Mouse (Mus musculus) lung, embryonic 14.5 days (tissue): Measurements from ENCODE around the gene Ipo9. TPM values are rescaled to one million over a fixed set of nuclear protein-coding genes. Genes with fewer than 3 reads are reported as not detected.

Source experiments
- ATAC-seq: fragments of 200-750 bp; cut with Nextera tagmentation; 2 replicates; pipeline ENCODE4 v1.8.0; 2017; ENCODE audit warnings: mild to moderate bottlenecking, moderate TSS enrichment, moderate library complexity; ENCODE audit not compliant: insufficient read depth
- DNase-seq: peaks from one replicate; pipeline ENCODE4 v3.0.0-alpha.2; 2015
- H3K27ac ChIP-seq: fragments of 300-500 bp; sonication (generic); 2 replicates; pipeline ENCODE4 v1.5.1; 2014; ENCODE audit warnings: low read depth, mild to moderate bottlenecking, moderate library complexity
- H3K27me3 ChIP-seq: fragments of 300-500 bp; sonication (generic); 2 replicates; pipeline ENCODE4 v1.6.1; 2014; ENCODE audit warnings: low read length, control low read depth; ENCODE audit not compliant: insufficient read depth
- H3K36me3 ChIP-seq: fragments of 300-500 bp; sonication (generic); 2 replicates; pipeline ENCODE4 v1.6.1; 2014; ENCODE audit warnings: control low read depth; ENCODE audit not compliant: insufficient read depth
- H3K4me1 ChIP-seq: fragments of 300-500 bp; sonication (generic); 2 replicates; pipeline ENCODE4 v1.6.1; 2014; ENCODE audit warnings: antibody characterized with exemption, control low read depth; ENCODE audit not compliant: insufficient read depth
- H3K4me2 ChIP-seq: fragments of 300-500 bp; sonication (generic); 2 replicates; pipeline ENCODE4 v1.6.1; 2014; ENCODE audit warnings: mild to moderate bottlenecking
- H3K4me3 ChIP-seq: fragments of 300-500 bp; sonication (generic); 2 replicates; pipeline ENCODE4 v1.5.1; 2014; ENCODE audit warnings: low read depth, low read length
- H3K9ac ChIP-seq: fragments of 300-500 bp; sonication (generic); 2 replicates; pipeline ENCODE4 v1.6.1; 2014
- H3K9me3 ChIP-seq: fragments of 300-500 bp; sonication (generic); 2 replicates; pipeline ENCODE4 v1.6.1; 2016; ENCODE audit warnings: low read depth, low read length, control low read depth
- CTCF ChIP-seq: IDR thresholded peaks from 2 replicates; pipeline ENCODE4 v1.5.1; 2016; ENCODE audit warnings: antibody characterized with exemption, low read depth
- WGBS: fragments of 180-500 bp; shearing (Covaris S2); extraction: QIAGEN DNeasy Blood & Tissue Kit; methylation state at CpG from one replicate; pipeline ENCODE4 v1.1.7; 2014; 5-methylcytosine and 5-hydroxymethylcytosine counted together
- microRNA-seq: library from miRNA; unstranded; fragments of <30 nt; microRNA quantifications from one replicate; pipeline ENCODE4, GENCODE M21; 2016; ENCODE audit warnings: borderline number of aligned reads
- polyA plus RNA-seq: library from polyadenylated mRNA; unstranded; fragments of >200 nt; fragmentation: Nextera tagmentation; extraction: Ambion mirVana; gene quantifications from 2 replicates; pipeline ENCODE4 v1.2.1, GENCODE M21; 2014

Ipo9 gene
- polyA plus RNA-seq, 1 experiment from 2014 or later: 158 TPM

DNA sequence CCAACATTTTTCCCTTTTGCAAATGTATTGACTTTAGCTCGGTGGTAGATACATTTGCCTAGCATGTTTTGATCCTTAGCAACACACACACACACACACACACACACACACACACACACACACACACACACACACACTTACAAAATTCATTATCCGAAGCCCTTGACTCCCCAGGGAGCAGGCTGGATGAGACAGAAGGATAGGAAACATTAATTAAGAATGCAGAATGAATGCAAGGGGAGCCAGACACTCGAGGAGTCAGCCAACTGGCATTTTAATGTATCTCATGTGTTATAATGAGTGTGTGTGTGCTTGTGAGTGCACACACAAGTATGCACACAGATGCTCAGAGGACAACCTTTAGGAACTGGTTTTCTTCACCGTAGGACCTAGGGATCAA is 68.8 kb downstream of the Ipo9 start:
- Histone ChIP-seq H3K27me3 (no peaks in the 10 kb centered on the region), H3K9ac (no peak overlapping the region), H3K4me1 (no peaks in the 10 kb centered on the region), H3K4me2 (no peak overlapping the region), H3K27ac (no peak overlapping the region), H3K9me3 (0 out of 2 replicates have a peak, but pooled peaks cover 2% of the 10 kb centered on the region), H3K36me3 (no peaks in the 10 kb centered on the region), H3K4me3 (no peak overlapping the region)
- ATAC-seq: no peak
- no peak for TF ChIP-seq CTCF
- WGBS: 83% methylated on average over 4 of the region's 4 CpGs
- no peak for DNase-seq

DNA sequence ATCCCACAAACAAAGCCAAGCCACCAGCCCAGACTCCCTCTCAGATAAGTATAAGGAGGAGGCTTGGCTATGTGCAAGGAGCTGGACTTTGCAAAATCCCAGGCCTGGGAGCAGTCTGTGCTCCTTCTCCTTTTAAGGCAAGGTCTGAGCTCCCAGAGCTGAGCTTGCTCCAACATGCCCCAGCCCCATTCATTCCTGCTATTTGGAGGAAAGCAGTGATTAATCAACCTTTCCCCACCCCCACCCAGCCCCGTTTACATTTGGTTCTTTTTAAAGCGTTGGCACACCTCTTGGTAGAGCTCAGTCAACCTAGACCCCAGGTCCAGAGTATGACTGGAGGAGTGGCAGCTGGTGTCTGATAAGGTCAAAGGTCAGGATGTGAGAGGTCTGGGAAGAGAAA is 71.2 kb downstream of the Ipo9 start:
- Histone ChIP-seq H3K9me3 (0 out of 2 replicates have a peak, but pooled peaks cover 2% of the 10 kb centered on the region), H3K36me3 (no peaks in the 10 kb centered on the region), H3K4me2 (no peak overlapping the region), H3K4me3 (no peak overlapping the region), H3K9ac (no peak overlapping the region), H3K4me1 (no peaks in the 10 kb centered on the region), H3K27me3 (no peaks in the 10 kb centered on the region), H3K27ac (no peak overlapping the region; the same call in 1 of the 2 replicates)
- ATAC-seq: peak; percentile 56
- DNase-seq: peak; percentile 37
- TF ChIP-seq CTCF: no peak
- 2% methylated on average over 2 of the region's 2 CpGs for WGBS

DNA sequence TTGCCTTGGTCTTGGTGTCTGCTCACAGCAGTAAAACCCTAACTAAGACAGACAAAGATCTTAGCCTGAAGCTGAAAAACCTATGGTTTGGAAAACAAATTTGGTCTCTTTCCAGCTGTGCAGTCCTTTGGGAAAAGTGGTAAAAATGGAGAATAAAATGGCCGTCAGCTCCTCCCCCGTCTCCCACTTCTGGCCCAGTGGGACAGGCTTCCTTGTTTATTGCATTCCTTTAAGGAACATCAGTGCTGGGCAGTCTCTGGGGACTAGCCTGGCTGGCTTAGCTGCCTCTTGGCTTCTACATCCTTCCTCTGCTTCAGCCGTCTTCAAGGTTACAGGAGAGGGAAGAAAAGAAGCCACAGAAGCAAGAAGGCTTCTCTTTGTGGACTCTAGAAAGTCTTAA is 78.3 kb downstream of the Ipo9 start:
- H3K9ac ChIP-seq: no peak overlapping the region
- H3K27ac ChIP-seq: no peak overlapping the region
- ATAC-seq: no peak
- H3K4me3 ChIP-seq: no peak overlapping the region
- no peaks in the 10 kb centered on the region for H3K36me3 ChIP-seq
- no peaks in the 10 kb centered on the region for H3K27me3 ChIP-seq
- no peaks in the 10 kb centered on the region for H3K9me3 ChIP-seq
- DNase-seq: peak; percentile 35
- 62% methylated on average over 3 of the region's 3 CpGs for WGBS
- H3K4me2 ChIP-seq: no peak overlapping the region
- no peak for TF ChIP-seq CTCF
- H3K4me1 ChIP-seq: peaks cover 6% of the 10 kb centered on the region

DNA sequence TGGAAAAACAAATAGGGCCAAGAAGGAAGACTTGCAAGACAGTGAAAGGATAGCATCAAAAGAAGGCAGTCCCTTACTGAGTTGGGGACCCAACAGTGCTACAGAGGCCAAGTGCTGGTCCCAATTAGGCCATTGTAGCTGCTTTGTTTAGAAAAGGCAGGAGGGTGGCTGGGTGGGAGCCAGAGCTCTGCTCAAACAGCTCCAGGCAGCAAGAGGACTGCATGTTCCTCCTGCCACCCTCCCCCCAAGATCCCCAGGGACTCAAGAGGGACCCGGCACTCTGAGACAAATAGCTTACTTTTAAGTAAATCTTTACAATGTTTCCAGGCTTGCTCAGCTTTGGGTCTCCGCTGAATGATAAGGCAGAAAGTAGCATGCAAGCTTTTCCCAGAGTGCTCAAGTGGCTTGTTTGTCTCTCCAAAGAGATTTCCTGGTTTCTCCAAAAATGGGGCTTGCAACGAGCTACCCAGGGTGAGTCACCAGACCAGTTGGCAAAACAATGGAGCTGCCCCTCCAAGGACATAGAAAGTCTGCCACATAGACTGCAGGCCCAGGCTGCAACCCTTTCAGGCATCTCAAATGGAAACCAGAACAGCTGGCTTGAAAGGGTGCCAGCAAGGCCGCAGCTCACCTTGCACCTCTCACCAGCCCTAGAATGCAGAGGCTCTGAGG is 82.7 kb downstream of the Ipo9 start:
- H3K9me3 ChIP-seq: no peaks in the 10 kb centered on the region
- no peak for TF ChIP-seq CTCF
- no peaks in the 10 kb centered on the region for H3K36me3 ChIP-seq
- H3K9ac ChIP-seq: no peak overlapping the region
- DNase-seq: peak; percentile 42
- no peaks in the 10 kb centered on the region for H3K27me3 ChIP-seq
- H3K4me1 ChIP-seq: peaks cover 6% of the 10 kb centered on the region
- H3K4me2 ChIP-seq: no peak overlapping the region
- peak; percentile 41; the same call in 1 of the 2 replicates for ATAC-seq
- H3K27ac ChIP-seq: peak overlapping the region; percentile 79
- WGBS: 22% methylated on average over 4 of the region's 4 CpGs
- no peak overlapping the region for H3K4me3 ChIP-seq

DNA sequence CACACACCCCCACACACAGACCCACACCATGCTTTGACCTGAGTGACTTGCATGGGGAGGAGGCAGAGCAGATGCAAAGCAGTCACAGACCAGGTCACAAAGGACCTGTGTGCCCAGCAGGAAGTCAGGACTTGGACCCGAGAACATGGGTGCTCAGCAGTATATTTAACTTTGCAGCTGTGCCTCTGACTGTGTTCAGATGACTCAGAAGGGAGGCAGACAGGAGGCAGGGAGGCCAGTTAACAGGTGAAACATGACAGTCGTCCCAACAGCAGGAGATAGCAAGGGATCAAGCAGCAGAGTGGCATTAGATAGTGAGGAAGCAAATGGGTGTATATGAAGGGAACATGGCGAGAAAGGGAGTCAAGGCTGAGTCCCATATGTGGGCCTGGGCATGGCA is 83.4 kb downstream of the Ipo9 start:
- Histone ChIP-seq H3K9ac (no peak overlapping the region), H3K27me3 (no peaks in the 10 kb centered on the region), H3K27ac (peak overlapping the region; percentile 79), H3K4me2 (no peak overlapping the region), H3K9me3 (no peaks in the 10 kb centered on the region), H3K4me1 (peaks cover 6% of the 10 kb centered on the region), H3K36me3 (no peaks in the 10 kb centered on the region), H3K4me3 (no peak overlapping the region)
- no peak for DNase-seq
- TF ChIP-seq CTCF: no peak
- ATAC-seq: no peak
- whole genome bisulfite sequencing: 51% methylated on average over 3 of the region's 3 CpGs

DNA sequence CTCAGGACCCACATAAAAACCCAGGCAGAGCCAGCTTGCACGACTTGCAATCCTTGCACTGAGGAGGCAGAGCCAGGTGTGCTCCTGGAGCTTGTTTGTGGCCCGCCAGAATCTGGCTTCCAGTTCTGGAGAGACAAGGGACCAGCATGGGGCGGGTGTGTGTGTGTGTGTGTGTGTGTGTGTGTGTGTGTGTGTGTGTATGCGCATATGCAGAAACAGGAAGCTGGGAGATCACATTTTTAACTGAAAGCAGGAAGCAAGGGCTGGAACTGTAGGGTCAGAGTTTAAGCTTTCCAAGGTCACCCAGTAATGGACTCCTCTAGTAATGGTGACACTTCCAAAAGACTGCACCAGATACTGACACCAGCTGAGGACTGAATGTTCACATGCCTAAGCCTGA is 86.3 kb downstream of the Ipo9 start:
- Histone ChIP-seq H3K4me3 (no peak overlapping the region), H3K9ac (no peak overlapping the region), H3K4me1 (peaks cover 6% of the 10 kb centered on the region), H3K4me2 (no peak overlapping the region), H3K27ac (no peak overlapping the region), H3K27me3 (no peaks in the 10 kb centered on the region), H3K36me3 (no peaks in the 10 kb centered on the region), H3K9me3 (no peaks in the 10 kb centered on the region)
- TF ChIP-seq CTCF: no peak
- ATAC-seq: no peak
- no peak for DNase-seq
- 53% methylated on average over 4 of the region's 4 CpGs for WGBS

DNA sequence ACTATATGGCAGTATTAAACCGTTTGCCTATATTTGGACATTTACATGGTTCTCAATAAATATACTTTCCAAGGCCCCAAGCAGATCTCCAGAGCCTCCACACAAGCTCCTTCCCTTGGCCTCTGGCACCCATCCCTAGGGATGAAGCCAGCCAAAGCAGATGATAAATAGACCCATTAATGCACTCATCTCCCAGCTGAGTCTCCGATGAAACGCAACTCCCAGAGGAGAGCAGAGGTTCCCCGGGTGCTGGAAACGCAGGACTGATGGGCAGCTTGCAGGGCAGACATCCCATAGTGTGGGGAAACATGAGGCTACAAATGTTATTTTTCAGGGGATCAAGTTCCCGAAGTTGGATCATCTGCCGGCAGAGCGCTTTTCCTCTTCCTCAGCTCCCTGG is 88.4 kb downstream of the Ipo9 start:
- no peaks in the 10 kb centered on the region for H3K36me3 ChIP-seq
- DNase-seq (peak; percentile 27), ATAC-seq (no peak)
- no peaks in the 10 kb centered on the region; the same call in 1 of the 2 replicates for H3K4me1 ChIP-seq
- H3K9ac ChIP-seq: no peak overlapping the region
- no peak overlapping the region for H3K4me2 ChIP-seq
- no peak overlapping the region for H3K4me3 ChIP-seq
- no peak overlapping the region for H3K27ac ChIP-seq
- H3K27me3 ChIP-seq: no peaks in the 10 kb centered on the region
- H3K9me3 ChIP-seq: no peaks in the 10 kb centered on the region
- TF ChIP-seq CTCF: no peak
- WGBS: 54% methylated on average over 8 of the region's 8 CpGs

Small RNAs within 50 kb of the gene (microRNA-seq; reads per million reads assigned to microRNA genes)
- 0.71 reads per million for gene Mir1231

Other genes with a start within 250 kb of the Ipo9 start
- 12.3 and 13.5 TPM in 2 replicates for gene Elf3, start 171.9 kb downstream of the Ipo9 start, polyA plus RNA-seq
- gene Rnpep, start 146.4 kb downstream of the Ipo9 start, polyA plus RNA-seq: 96.6 and 99.2 TPM in 2 replicates
- gene Timm17a, start 116.7 kb downstream of the Ipo9 start, polyA plus RNA-seq: 177 and 189 TPM in 2 replicates
- 3.1 and 3.8 TPM in 2 replicates for gene Lmod1, start 105.7 kb downstream of the Ipo9 start, polyA plus RNA-seq
- gene Shisa4, start 55.3 kb downstream of the Ipo9 start, polyA plus RNA-seq: 26.1 and 31.2 TPM in 2 replicates
- 19.6 and 21.7 TPM in 2 replicates for gene Nav1, start 176.8 kb upstream of the Ipo9 start, polyA plus RNA-seq